Mouse (Mus musculus): ENCODE data around the gene Dolpp1. TPM values are rescaled to one million over a fixed set of nuclear protein-coding genes. Genes with fewer than 3 reads are reported as not detected.

Dolpp1 gene
- polyA plus RNA-seq, 1 experiment = not detected

- Histone ChIP-seq H3K4me3 (ENCODE audit: insufficient read depth, low read depth, low read length) (no peak overlapping the region), H3K4me1 (ENCODE audit: control insufficient read depth, insufficient read depth, low read length) (peaks cover 29% of the 10 kb centered on the region), H3K27ac (ENCODE audit: insufficient read depth, low read depth, low read length) (no peak overlapping the region)
- no peak for TF ChIP-seq POLR2A (IDR thresholded peaks at IDR 0.05; ENCODE audit: insufficient read depth, low read depth, low read length)
- WGBS = 62% methylated on average over 6 of the region's 6 CpGs
Measured at GRCm38 (mm10) chr2:30418259-30418658, 26.2 kb downstream of the Dolpp1 start.

DNA sequence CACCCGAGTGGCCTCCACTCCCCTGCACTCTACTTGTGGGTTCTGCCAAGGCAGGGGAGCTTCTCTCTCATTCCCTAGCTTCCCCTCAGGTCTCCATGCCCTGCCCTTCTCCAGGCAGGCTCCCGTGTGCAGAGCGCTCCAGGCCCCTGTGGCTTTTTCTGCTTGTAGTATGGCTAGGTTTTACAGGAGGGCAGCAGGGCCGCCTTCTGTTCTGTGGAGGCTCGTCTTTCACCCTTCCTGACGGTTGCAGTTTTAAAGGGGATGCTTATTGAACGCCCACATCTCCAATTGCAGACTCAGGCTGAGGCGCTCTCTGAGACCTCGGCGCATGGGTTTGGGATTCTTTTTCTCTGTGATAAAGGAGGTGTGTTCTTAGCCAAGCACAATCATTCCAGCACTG is 27.1 kb downstream of the Dolpp1 start:
- no peak overlapping the region; the same call in 1 of the 2 replicates for H3K4me3 ChIP-seq (ENCODE audit: insufficient read depth, low read depth, low read length)
- 15% methylated on average over 10 of the region's 10 CpGs for WGBS
- H3K27ac ChIP-seq (ENCODE audit: insufficient read depth, low read depth, low read length) = peak overlapping the region; percentile 52
- H3K4me1 ChIP-seq (ENCODE audit: control insufficient read depth, insufficient read depth, low read length) = peaks cover 20% of the 10 kb centered on the region
- TF ChIP-seq POLR2A (IDR thresholded peaks at IDR 0.05; ENCODE audit: insufficient read depth, low read depth, low read length) (no peak), CTCF (IDR thresholded peaks at IDR 0.05; ENCODE audit: insufficient read depth, low read depth, low read length) (no peak)

DNA sequence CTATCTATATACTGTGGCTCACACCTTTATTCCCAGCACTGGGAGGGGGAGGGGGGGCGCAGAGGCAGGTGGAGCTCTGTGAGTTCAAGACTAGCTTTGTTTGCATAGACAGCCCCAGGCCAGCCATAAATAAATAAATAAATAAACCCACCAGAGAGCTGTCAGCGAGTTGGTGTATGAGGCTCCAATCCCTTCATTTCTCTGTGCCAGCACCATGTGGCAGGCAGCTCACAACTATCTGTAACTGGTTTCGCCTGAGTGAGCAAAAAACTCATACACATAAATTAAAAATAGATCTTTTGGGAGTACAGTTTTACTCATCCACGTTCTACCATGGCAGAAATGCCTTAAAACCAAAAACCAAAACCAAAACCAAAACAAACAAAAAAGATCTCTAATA is 29.4 kb downstream of the Dolpp1 start:
- peaks cover 14% of the 10 kb centered on the region for H3K4me1 ChIP-seq (ENCODE audit: control insufficient read depth, insufficient read depth, low read length)
- no peak overlapping the region for H3K27ac ChIP-seq (ENCODE audit: insufficient read depth, low read depth, low read length)
- H3K4me3 ChIP-seq (ENCODE audit: insufficient read depth, low read depth, low read length) = no peak overlapping the region
- WGBS = 67% methylated on average over 4 of the region's 4 CpGs
- TF ChIP-seq POLR2A (IDR thresholded peaks at IDR 0.05; ENCODE audit: insufficient read depth, low read depth, low read length) (no peak), CTCF (IDR thresholded peaks at IDR 0.05; ENCODE audit: insufficient read depth, low read depth, low read length) (no peak)

DNA sequence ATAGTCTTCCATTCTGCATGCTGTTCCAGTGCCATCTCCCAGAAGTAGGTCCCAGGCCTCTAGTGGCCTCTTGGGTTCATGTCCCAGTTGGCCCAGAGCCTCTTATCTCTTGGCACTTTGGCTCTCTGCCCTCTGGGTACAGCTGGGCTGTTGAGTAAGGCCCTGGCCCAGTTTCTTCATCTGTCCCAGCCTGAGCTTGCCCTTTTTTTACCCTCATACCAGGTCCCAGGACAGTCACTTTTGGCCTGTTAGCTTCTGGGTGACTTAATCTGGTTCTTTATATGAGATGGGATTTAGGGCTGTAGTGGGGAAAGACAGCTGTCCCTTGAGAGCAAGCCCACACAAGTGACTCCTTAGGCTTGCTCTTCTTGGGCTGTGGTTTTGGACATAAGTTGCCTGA is 37.1 kb downstream of the Dolpp1 start:
- no peaks in the 10 kb centered on the region for H3K4me1 ChIP-seq (ENCODE audit: control insufficient read depth, insufficient read depth, low read length)
- no peak overlapping the region for H3K4me3 ChIP-seq (ENCODE audit: insufficient read depth, low read depth, low read length)
- no peak for TF ChIP-seq CTCF (IDR thresholded peaks at IDR 0.05; ENCODE audit: insufficient read depth, low read depth, low read length)
- TF ChIP-seq POLR2A (IDR thresholded peaks at IDR 0.05; ENCODE audit: insufficient read depth, low read depth, low read length) = no peak
- H3K27ac ChIP-seq (ENCODE audit: insufficient read depth, low read depth, low read length) = no peak overlapping the region

DNA sequence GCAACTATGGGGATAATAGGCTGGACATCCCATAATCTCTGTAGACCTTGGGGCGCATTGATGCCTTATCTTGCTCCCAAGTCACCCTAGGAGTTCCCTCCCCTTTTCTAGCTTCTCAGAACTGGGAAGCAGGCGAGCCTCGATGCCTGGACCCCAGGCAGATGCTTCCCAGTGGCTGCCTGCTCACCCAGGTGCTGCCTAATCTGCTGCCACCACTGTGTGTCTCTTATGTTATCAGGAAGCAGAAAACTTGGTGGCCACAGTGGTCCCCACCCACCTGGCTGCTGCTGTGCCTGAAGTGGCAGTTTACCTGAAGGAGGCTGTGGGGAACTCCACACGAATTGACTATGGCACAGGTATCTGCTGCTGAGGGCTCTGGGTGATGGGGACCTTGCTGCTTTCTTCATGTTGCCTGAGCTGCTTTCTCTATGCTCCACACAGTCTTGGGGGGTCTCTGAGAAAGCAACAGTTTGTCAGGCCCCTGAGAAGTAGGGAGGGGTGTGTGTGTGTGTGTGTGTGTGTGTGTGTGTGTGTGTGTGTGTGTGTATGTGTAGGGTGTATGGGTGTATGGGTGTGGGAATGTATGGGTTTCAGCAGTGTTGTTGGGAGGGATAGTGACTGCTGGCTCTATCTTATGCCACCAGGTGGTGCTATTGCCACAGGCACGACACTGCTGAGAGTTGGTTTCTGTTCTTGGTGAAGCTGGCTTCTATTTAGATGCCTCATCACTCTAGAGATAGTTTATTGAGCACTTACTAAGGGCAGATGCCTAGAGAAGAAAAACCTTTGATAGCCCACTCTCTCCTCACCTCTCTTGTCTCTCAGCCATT is 43.5 kb downstream of the Dolpp1 start:
- TF ChIP-seq POLR2A (IDR thresholded peaks at IDR 0.05; ENCODE audit: insufficient read depth, low read depth, low read length) (no peak), CTCF (IDR thresholded peaks at IDR 0.05; ENCODE audit: insufficient read depth, low read depth, low read length) (no peak)

GRCm38 (mm10) chr2:30436156-30436545 is 44.1 kb downstream of the Dolpp1 start:
- 73% methylated on average over 5 of the region's 5 CpGs for WGBS
- H3K4me1 ChIP-seq (ENCODE audit: control insufficient read depth, insufficient read depth, low read length) = peaks cover 14% of the 10 kb centered on the region
- TF ChIP-seq POLR2A (IDR thresholded peaks at IDR 0.05; ENCODE audit: insufficient read depth, low read depth, low read length) (no peak), CTCF (IDR thresholded peaks at IDR 0.05; ENCODE audit: insufficient read depth, low read depth, low read length) (no peak)
- H3K4me3 ChIP-seq (ENCODE audit: insufficient read depth, low read depth, low read length) = no peak overlapping the region
- H3K27ac ChIP-seq (ENCODE audit: insufficient read depth, low read depth, low read length) = no peak overlapping the region

More for the DNA sequence above, 43.5 kb downstream of the Dolpp1 start:
- H3K4me3 ChIP-seq (ENCODE audit: insufficient read depth, low read depth, low read length) = no peak overlapping the region
- H3K27ac ChIP-seq (ENCODE audit: insufficient read depth, low read depth, low read length) = no peak overlapping the region
- peaks cover 9% of the 10 kb centered on the region for H3K4me1 ChIP-seq (ENCODE audit: control insufficient read depth, insufficient read depth, low read length)
- 54% methylated on average over 5 of the region's 5 CpGs for WGBS

DNA sequence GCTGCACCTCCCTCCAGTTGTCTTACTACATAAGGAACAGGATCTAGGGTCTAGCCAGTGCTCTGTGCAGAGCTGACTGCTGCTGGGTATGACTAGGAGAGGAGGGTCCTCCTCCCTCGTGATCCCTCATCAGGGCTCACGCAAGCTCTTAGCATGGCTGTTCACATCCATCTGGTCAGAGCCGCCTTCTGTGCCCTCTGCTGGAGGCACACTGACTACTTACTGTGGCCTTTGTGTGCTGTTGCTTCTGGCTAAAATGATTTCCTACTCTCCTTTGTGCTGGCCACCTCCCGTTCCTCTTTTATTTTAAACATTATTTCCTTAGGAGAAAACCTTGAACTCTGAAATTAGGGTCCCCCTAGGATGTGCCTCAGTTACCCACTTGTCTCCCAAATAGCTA is 44.8 kb downstream of the Dolpp1 start:
- no peak for TF ChIP-seq CTCF (IDR thresholded peaks at IDR 0.05; ENCODE audit: insufficient read depth, low read depth, low read length)
- TF ChIP-seq POLR2A (IDR thresholded peaks at IDR 0.05; ENCODE audit: insufficient read depth, low read depth, low read length) = no peak
- Histone ChIP-seq H3K4me3 (ENCODE audit: insufficient read depth, low read depth, low read length) (no peak overlapping the region), H3K27ac (ENCODE audit: insufficient read depth, low read depth, low read length) (no peak overlapping the region), H3K4me1 (ENCODE audit: control insufficient read depth, insufficient read depth, low read length) (peaks cover 19% of the 10 kb centered on the region)
- 72% methylated on average over 4 of the region's 4 CpGs for WGBS

- 87% methylated on average over 4 of the region's 4 CpGs for WGBS
- Histone ChIP-seq H3K4me1 (ENCODE audit: control insufficient read depth, insufficient read depth, low read length) (peaks cover 29% of the 10 kb centered on the region), H3K27ac (ENCODE audit: insufficient read depth, low read depth, low read length) (no peak overlapping the region), H3K4me3 (ENCODE audit: insufficient read depth, low read depth, low read length) (no peak overlapping the region)
- TF ChIP-seq POLR2A (IDR thresholded peaks at IDR 0.05; ENCODE audit: insufficient read depth, low read depth, low read length) = no peak
- TF ChIP-seq CTCF (IDR thresholded peaks at IDR 0.05; ENCODE audit: insufficient read depth, low read depth, low read length) = no peak
Measured at GRCm38 (mm10) chr2:30437791-30438190, 45.7 kb downstream of the Dolpp1 start.

- Histone ChIP-seq H3K4me1 (ENCODE audit: control insufficient read depth, insufficient read depth, low read length) (peaks cover 42% of the 10 kb centered on the region), H3K4me3 (ENCODE audit: insufficient read depth, low read depth, low read length) (no peak overlapping the region), H3K27ac (ENCODE audit: insufficient read depth, low read depth, low read length) (peak overlapping the region; percentile 27; the same call in 1 of the 2 replicates)
- 84% methylated on average over 6 of the region's 6 CpGs for WGBS
- TF ChIP-seq CTCF (IDR thresholded peaks at IDR 0.05; ENCODE audit: insufficient read depth, low read depth, low read length) (no peak), POLR2A (IDR thresholded peaks at IDR 0.05; ENCODE audit: insufficient read depth, low read depth, low read length) (no peak)
Measured at GRCm38 (mm10) chr2:30439631-30440030, 47.6 kb downstream of the Dolpp1 start.

Data from olfactory bulb, adult 2 months (tissue).